Mouse (Mus musculus): Measurements from ENCODE around the gene Cdc42se2.

Cdc42se2 gene

DNA sequence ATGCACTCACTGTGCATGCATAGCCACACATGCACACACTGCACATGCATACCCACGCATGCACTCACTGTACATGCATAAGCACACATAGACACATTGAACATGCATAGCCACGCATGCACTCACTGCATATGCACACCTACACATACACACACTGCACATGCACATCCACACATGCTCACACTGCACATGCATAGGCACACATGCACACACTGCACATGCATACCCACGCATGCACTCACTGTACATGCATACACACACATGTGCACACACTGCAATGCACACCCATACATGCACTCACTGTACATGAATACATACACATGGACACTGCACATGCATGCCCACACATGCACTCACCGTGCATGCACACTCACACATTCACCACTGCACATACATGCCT, 4.0 kb upstream of the Cdc42se2 start:
- DNase-seq = no peak

- DNase-seq = peak; percentile 48 to 49
Observed at GRCm38 (mm10) chr11:54786858-54787487, 502 bp downstream of the Cdc42se2 start.

- no peak for DNase-seq
Observed at GRCm38 (mm10) chr11:54785566-54785965, 1.9 kb downstream of the Cdc42se2 start.

DNA sequence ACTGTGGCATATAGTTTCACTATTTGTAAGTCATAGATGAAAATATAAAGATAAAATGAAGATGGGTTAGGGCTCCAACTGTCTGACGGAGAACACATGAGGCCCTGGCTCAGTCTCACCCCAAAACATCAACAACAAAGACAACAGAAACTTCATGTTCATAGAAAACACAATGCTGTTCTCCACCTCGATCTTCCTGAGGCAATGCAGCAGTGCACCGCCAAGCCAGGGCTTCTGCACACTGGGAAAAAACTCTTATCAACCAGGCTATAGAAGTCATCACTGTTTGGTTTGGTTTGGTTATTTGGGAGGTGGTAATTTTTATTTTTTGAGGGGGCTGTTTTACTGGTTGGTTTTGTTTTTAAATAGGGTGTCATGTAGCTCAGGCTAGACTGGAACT, 3.0 kb downstream of the Cdc42se2 start:
- no peak for DNase-seq

DNA sequence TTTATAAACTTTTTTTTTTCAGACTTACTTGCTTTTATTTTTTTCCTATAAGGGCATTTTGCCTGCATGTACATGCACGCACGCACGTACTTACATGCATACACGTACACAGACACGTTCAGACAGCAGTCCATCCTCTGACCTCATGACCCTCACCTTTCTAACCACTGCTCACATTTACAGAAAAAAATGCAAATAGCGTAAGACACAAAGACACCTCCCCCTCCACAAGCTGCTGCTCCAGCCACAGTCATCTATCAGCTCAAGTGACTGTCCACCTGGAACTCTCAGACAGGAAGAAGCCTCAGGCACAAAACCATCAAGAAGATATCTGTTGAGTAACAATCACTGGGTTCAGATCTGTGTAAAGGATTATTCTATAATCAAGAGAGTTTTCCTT, 5.2 kb downstream of the Cdc42se2 start:
- no peak for DNase-seq

DNA sequence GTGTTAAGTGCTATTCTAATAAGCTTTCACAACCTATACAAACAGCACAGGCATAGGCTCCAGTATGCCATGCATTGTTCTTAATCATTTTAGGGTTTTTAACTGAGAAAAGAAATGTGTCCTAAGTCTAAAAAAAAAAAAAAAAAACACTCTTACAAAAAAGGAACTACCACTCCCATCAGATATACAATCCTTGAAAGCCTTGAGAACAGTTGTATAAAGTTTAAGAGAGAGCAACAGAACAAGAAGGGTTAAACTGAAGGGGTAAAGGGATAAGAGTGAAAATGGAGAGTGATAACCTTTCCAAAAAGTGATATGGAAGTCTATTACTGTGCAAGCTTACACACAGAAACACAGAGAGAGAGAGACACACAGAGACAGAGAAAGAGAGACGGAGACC, 7.5 kb downstream of the Cdc42se2 start:
- DNase-seq = no peak

- no peak for DNase-seq
Observed at GRCm38 (mm10) chr11:54778131-54778844, 9.2 kb downstream of the Cdc42se2 start.

DNA sequence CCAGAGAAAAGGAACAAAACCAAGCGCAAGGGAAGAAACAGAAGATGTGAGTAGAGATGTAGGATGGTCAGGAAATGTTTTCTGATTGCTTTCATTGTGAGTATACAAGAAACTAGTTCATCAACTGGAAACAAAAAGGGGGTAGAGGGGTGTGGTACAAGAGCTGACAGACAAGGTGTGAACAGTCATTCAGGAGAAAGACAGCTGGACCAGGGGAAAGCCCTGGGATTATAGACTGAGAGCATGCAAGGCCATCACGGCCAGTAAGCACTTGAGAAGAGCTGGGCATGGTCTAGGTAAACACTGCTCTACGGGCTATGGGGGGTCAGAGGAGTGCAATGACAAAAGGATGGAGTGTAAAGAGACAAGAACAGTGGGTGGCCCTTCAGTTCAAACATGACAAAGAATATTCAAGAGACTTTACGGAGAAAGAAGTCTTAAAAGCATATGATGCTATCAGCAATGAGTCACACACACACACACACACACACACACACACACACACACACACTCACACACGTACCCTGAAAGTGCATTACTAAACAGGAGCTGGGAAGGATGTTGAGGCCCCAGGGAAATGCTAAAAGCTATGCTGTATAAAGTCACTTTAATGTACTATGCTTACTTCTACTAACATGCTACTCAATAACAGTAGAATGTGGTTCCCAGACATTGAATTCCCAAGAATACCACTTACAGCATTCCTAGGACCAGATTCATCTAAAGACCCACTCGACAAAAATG, 9.9 kb downstream of the Cdc42se2 start:
- DNase-seq = no peak

DNA sequence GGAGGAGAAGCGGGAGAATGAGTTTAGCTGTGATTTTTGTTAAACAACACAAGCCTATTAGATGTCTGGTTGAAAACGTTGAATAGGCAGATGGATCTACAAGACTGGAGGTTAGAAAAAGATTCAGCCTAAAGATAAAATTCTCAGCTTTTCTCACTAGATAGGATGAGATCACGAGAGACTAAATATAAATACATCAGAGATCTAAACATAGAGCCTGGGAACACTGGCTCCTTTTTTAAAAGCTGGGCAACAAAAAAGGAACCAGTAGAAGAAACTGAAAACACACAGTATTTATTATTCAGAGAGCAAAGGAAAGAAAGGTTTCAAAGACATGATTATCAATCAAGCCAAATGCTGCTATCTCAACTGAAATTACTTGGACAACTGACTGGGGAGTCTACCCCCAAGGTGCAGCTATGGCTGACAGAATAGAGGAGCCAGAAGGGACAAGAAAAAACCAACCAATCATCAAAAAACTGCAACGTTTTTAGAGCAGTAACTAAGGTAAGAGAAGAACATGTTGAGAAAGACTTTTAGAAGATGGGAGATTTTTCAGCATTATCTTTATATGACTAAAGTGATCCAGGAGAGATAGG, 10.6 kb downstream of the Cdc42se2 start:
- no peak for DNase-seq

GRCm38 (mm10) chr11:54776367-54776701, 11.1 kb downstream of the Cdc42se2 start:
- DNase-seq = no peak

DNA sequence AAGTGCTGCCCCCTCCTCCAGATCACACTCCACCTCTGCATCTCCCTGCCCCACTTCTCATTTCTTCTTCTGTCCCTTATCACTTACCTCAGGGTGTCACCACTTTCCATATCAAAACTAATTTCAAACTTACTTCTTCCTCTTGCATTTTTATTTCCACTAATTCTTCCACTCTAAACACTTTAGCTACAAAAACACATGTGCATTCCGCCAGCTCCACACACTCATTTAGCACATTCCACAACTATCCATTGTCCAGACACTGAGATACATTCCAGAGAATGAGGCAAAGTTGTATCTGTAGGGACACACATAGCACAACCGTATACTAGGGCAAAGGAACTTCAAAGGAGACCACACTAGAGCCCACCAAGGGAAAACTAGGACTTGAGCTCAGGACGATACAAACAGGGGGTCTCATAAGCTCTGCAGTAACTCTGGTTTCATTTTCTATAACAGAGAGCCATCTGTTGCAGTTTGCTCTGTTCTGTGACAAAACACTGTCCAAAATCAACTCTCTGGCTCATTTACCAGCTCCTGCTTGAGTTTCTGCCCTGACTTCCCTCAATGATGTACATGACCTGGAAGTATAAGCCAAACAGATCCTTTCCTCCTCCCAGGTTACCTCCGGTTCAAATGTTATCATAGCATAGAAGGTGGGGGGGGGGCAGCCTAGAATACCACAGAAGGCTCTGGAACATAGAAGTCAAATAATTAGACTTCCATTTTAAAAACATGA, 11.7 kb downstream of the Cdc42se2 start:
- DNase-seq = no peak

DNA sequence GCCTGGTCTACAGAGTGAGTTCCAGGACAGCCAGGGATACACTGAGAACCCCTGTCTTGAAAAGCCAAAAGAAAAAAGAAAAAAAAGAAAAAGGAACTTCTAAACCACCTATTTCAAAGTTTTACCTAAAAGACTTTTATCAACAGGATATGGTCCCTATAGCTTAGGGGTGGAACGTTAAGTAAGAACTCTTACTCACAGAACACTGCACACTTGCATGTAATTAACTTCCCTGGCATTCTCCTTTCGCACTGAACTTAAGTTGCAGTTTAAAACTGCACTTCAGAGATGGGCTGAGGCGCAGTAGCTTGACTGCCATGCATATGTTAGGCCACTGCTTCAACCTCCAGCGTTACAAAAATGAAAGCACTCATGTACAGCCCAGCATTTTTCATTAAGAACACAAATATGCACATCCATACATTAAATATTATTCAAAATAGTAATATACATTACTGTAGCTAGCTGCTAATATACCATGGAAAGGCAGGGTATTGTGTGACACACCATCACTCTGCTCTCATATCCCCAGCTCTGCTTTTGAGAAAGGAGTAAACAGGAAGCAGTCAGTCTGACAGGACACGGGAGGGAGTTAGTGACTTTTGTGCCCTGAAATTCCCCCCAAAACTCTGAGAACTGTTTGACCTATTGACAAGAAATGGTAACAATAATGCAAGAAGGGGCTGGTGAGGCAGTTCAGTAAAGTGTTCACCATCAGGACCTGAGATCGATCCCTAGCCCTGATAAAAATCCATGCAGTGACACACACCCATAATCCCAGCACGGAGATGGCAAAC, 13.0 kb downstream of the Cdc42se2 start:
- no peak for DNase-seq

DNA sequence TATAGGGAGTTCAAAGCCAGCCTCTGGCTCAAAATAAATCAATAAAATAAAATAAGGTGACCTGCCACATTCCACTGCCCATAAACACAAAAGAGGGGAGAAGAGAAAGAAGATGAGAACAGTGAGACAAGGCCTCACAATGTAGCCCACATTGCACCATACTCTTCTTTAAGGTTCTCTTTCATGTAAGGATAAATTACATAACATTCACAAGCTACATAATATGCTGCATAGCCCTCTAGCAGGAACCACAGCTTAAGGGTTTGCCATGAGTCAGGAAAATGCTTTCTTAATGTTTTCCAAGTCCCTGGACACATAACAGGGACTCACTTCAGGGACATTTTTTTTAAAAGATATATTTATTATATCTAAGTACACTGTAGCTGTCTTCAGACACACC, 15.9 kb downstream of the Cdc42se2 start:
- no peak for DNase-seq

GRCm38 (mm10) chr11:54769843-54770242, 17.6 kb downstream of the Cdc42se2 start:
- no peak for DNase-seq

- no peak for DNase-seq
Observed at GRCm38 (mm10) chr11:54768116-54768690, 19.3 kb downstream of the Cdc42se2 start.

DNA sequence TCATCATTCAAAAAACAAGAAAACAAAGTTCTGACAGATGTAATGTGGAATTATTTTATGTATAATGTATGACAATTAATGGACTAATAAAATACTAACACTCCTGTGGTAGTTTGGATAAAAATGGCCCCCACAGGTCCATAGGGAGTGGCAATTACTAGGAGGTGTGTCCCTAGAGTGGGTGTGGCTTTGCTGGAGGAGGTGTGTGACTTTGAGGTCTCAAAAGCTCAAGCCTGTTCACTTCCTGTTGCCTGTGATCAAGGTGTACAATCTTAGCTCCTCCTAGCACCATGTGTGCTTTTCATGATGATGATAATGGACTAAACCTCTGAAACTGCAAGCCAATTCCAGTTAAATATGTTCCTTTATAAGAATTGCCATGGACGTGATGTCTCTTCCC, 22.7 kb downstream of the Cdc42se2 start:
- no peak for DNase-seq

DNA sequence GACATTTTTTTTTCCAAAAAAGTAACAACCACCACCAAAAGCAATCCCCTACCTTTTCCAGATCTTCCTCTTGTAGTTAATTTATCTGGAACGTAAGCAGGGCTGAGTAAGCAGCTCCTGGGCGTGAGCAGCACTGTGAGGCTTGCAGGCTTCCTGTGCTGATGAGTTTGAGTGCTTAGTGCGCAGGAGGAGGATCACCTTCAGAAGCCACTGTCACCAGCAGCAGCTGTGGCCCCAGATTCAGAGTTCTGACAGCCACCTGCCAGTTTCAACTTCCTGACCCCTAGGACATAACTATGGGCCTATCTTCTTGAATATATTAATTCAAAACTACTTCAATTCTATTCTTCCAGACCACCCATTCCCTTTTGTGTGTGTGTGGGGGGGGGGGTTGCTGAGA, 23.4 kb downstream of the Cdc42se2 start:
- DNase-seq = no peak

- no peak for DNase-seq
Observed at GRCm38 (mm10) chr11:54762735-54763134, 24.7 kb downstream of the Cdc42se2 start.

DNA sequence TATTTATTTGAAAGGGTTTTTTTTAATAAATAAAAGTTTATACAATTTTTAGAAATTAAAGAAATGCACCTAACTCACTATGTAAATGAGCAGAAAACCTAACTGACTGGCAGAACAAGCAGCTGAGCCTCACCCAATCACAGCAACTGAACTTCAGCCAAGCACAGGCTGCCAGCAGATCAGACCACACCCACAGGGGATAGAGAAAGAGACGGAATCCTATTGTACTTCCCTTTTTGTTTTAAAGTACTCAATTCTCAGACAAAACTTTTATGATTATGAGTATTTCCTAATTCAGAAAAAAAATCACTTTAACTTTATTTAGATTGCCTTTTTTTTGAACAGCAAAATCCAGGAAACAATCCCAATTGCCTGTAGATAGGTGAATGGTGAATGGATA, 29.5 kb downstream of the Cdc42se2 start:
- DNase-seq = no peak

GRCm38 (mm10) chr11:54755148-54755664, 32.3 kb downstream of the Cdc42se2 start:
- no peak for DNase-seq
